Mouse (Mus musculus): ENCODE results near the gene Grm1. TPM values are rescaled to one million over a fixed set of nuclear protein-coding genes. Genes with fewer than 3 reads are reported as not detected.

The Grm1 gene
- polyA plus RNA-seq, 1 experiment from 2014 or later = not detected

- H3K27me3 ChIP-seq (ENCODE audit: control insufficient read depth, insufficient read depth, low read length) = no peaks in the 10 kb centered on the region
- H3K9ac ChIP-seq (ENCODE audit: low read length) = no peak overlapping the region
- no peaks in the 10 kb centered on the region for H3K4me1 ChIP-seq (ENCODE audit: control insufficient read depth, insufficient read depth, low read length)
- no peak overlapping the region for H3K4me2 ChIP-seq (ENCODE audit: low read depth)
- H3K27ac ChIP-seq (ENCODE audit: low read depth, low read length) = no peak overlapping the region
- no peak overlapping the region for H3K4me3 ChIP-seq (ENCODE audit: low read depth, low read length)
- DNase-seq (ENCODE audit: low spot score) = no peak
- H3K9me3 ChIP-seq (ENCODE audit: control insufficient read depth, low read length) = no peaks in the 10 kb centered on the region
- ATAC-seq (ENCODE audit: insufficient read depth, low FRiP score, low TSS enrichment) = no peak
- WGBS = 86% methylated on average over 5 of the region's 6 CpGs
- H3K36me3 ChIP-seq (ENCODE audit: control insufficient read depth, insufficient read depth, low read length) = no peaks in the 10 kb centered on the region
These were observed 294.2 kb downstream of the Grm1 start for GRCm38 (mm10) chr10:10787906-10788416.

GRCm38 (mm10) chr10:10785122-10785521, 297.0 kb downstream of the Grm1 start:
- no peaks in the 10 kb centered on the region for H3K36me3 ChIP-seq (ENCODE audit: control insufficient read depth, insufficient read depth, low read length)
- no peaks in the 10 kb centered on the region for H3K4me1 ChIP-seq (ENCODE audit: control insufficient read depth, insufficient read depth, low read length)
- no peaks in the 10 kb centered on the region for H3K27me3 ChIP-seq (ENCODE audit: control insufficient read depth, insufficient read depth, low read length)
- H3K4me2 ChIP-seq (ENCODE audit: low read depth) = no peak overlapping the region
- no peak overlapping the region for H3K27ac ChIP-seq (ENCODE audit: low read depth, low read length)
- WGBS = 90% methylated on average over 3 of the region's 3 CpGs
- H3K4me3 ChIP-seq (ENCODE audit: low read depth, low read length) = no peak overlapping the region
- ATAC-seq (ENCODE audit: insufficient read depth, low FRiP score, low TSS enrichment) = no peak
- no peak overlapping the region for H3K9ac ChIP-seq (ENCODE audit: low read length)
- no peak for DNase-seq (ENCODE audit: low spot score)
- H3K9me3 ChIP-seq (ENCODE audit: control insufficient read depth, low read length) = no peaks in the 10 kb centered on the region

- no peaks in the 10 kb centered on the region for H3K36me3 ChIP-seq (ENCODE audit: control insufficient read depth, insufficient read depth, low read length)
- no peak overlapping the region for H3K9ac ChIP-seq (ENCODE audit: low read length)
- H3K4me1 ChIP-seq (ENCODE audit: control insufficient read depth, insufficient read depth, low read length) = no peaks in the 10 kb centered on the region
- H3K4me2 ChIP-seq (ENCODE audit: low read depth) = no peak overlapping the region
- WGBS = 98% methylated on average over 1 of the region's 1 CpGs
- H3K27ac ChIP-seq (ENCODE audit: low read depth, low read length) = no peak overlapping the region
- ATAC-seq (ENCODE audit: insufficient read depth, low FRiP score, low TSS enrichment) (no peak), DNase-seq (ENCODE audit: low spot score) (no peak)
- no peaks in the 10 kb centered on the region for H3K9me3 ChIP-seq (ENCODE audit: control insufficient read depth, low read length)
- no peak overlapping the region for H3K4me3 ChIP-seq (ENCODE audit: low read depth, low read length)
- no peaks in the 10 kb centered on the region for H3K27me3 ChIP-seq (ENCODE audit: control insufficient read depth, insufficient read depth, low read length)
These were observed 307.3 kb downstream of the Grm1 start for GRCm38 (mm10) chr10:10774827-10775226.

- Histone ChIP-seq H3K4me1 (ENCODE audit: control insufficient read depth, insufficient read depth, low read length) (no peaks in the 10 kb centered on the region), H3K9ac (ENCODE audit: low read length) (no peak overlapping the region), H3K27ac (ENCODE audit: low read depth, low read length) (no peak overlapping the region), H3K4me2 (ENCODE audit: low read depth) (no peak overlapping the region), H3K9me3 (ENCODE audit: control insufficient read depth, low read length) (no peaks in the 10 kb centered on the region), H3K27me3 (ENCODE audit: control insufficient read depth, insufficient read depth, low read length) (no peaks in the 10 kb centered on the region), H3K36me3 (ENCODE audit: control insufficient read depth, insufficient read depth, low read length) (no peaks in the 10 kb centered on the region), H3K4me3 (ENCODE audit: low read depth, low read length) (no peak overlapping the region)
- ATAC-seq (ENCODE audit: insufficient read depth, low FRiP score, low TSS enrichment) (no peak), DNase-seq (ENCODE audit: low spot score) (no peak)
- 89% methylated on average over 4 of the region's 4 CpGs for WGBS
These were observed 319.1 kb downstream of the Grm1 start for GRCm38 (mm10) chr10:10763015-10763414.

- H3K9me3 ChIP-seq (ENCODE audit: control insufficient read depth, low read length) = no peaks in the 10 kb centered on the region
- WGBS = 74% methylated on average over 1 of the region's 1 CpGs
- no peak overlapping the region for H3K4me2 ChIP-seq (ENCODE audit: low read depth)
- no peaks in the 10 kb centered on the region for H3K36me3 ChIP-seq (ENCODE audit: control insufficient read depth, insufficient read depth, low read length)
- no peak overlapping the region for H3K27ac ChIP-seq (ENCODE audit: low read depth, low read length)
- DNase-seq (ENCODE audit: low spot score) (no peak), ATAC-seq (ENCODE audit: insufficient read depth, low FRiP score, low TSS enrichment) (no peak)
- H3K4me1 ChIP-seq (ENCODE audit: control insufficient read depth, insufficient read depth, low read length) = no peaks in the 10 kb centered on the region
- H3K9ac ChIP-seq (ENCODE audit: low read length) = no peak overlapping the region
- no peaks in the 10 kb centered on the region for H3K27me3 ChIP-seq (ENCODE audit: control insufficient read depth, insufficient read depth, low read length)
- no peak overlapping the region for H3K4me3 ChIP-seq (ENCODE audit: low read depth, low read length)
These were observed 320.9 kb downstream of the Grm1 start for GRCm38 (mm10) chr10:10761274-10761673.

GRCm38 (mm10) chr10:10760801-10761200, 321.4 kb downstream of the Grm1 start:
- ATAC-seq (ENCODE audit: insufficient read depth, low FRiP score, low TSS enrichment) = no peak
- Histone ChIP-seq H3K27me3 (ENCODE audit: control insufficient read depth, insufficient read depth, low read length) (no peaks in the 10 kb centered on the region), H3K4me1 (ENCODE audit: control insufficient read depth, insufficient read depth, low read length) (no peaks in the 10 kb centered on the region), H3K27ac (ENCODE audit: low read depth, low read length) (no peak overlapping the region), H3K4me3 (ENCODE audit: low read depth, low read length) (no peak overlapping the region), H3K9me3 (ENCODE audit: control insufficient read depth, low read length) (no peaks in the 10 kb centered on the region), H3K36me3 (ENCODE audit: control insufficient read depth, insufficient read depth, low read length) (no peaks in the 10 kb centered on the region), H3K9ac (ENCODE audit: low read length) (no peak overlapping the region), H3K4me2 (ENCODE audit: low read depth) (no peak overlapping the region)
- WGBS = 83% methylated on average over 2 of the region's 2 CpGs
- DNase-seq (ENCODE audit: low spot score) = no peak

GRCm38 (mm10) chr10:10751033-10751432, 331.1 kb downstream of the Grm1 start:
- Histone ChIP-seq H3K36me3 (ENCODE audit: control insufficient read depth, insufficient read depth, low read length) (no peaks in the 10 kb centered on the region), H3K27me3 (ENCODE audit: control insufficient read depth, insufficient read depth, low read length) (no peaks in the 10 kb centered on the region), H3K4me3 (ENCODE audit: low read depth, low read length) (no peak overlapping the region), H3K27ac (ENCODE audit: low read depth, low read length) (no peak overlapping the region), H3K9me3 (ENCODE audit: control insufficient read depth, low read length) (no peaks in the 10 kb centered on the region), H3K4me1 (ENCODE audit: control insufficient read depth, insufficient read depth, low read length) (no peaks in the 10 kb centered on the region), H3K9ac (ENCODE audit: low read length) (no peak overlapping the region), H3K4me2 (ENCODE audit: low read depth) (no peak overlapping the region)
- ATAC-seq (ENCODE audit: insufficient read depth, low FRiP score, low TSS enrichment) = no peak
- WGBS = 83% methylated on average over 1 of the region's 1 CpGs
- DNase-seq (ENCODE audit: low spot score) = no peak

- Histone ChIP-seq H3K27ac (ENCODE audit: low read depth, low read length) (no peak overlapping the region), H3K9ac (ENCODE audit: low read length) (no peak overlapping the region), H3K4me1 (ENCODE audit: control insufficient read depth, insufficient read depth, low read length) (no peaks in the 10 kb centered on the region), H3K4me2 (ENCODE audit: low read depth) (no peak overlapping the region), H3K36me3 (ENCODE audit: control insufficient read depth, insufficient read depth, low read length) (no peaks in the 10 kb centered on the region), H3K27me3 (ENCODE audit: control insufficient read depth, insufficient read depth, low read length) (no peaks in the 10 kb centered on the region), H3K4me3 (ENCODE audit: low read depth, low read length) (no peak overlapping the region), H3K9me3 (ENCODE audit: control insufficient read depth, low read length) (no peaks in the 10 kb centered on the region)
- WGBS = 60% methylated on average over 1 of the region's 1 CpGs
- no peak for DNase-seq (ENCODE audit: low spot score)
- no peak for ATAC-seq (ENCODE audit: insufficient read depth, low FRiP score, low TSS enrichment)
These were observed 338.1 kb downstream of the Grm1 start for GRCm38 (mm10) chr10:10744097-10744496.

GRCm38 (mm10) chr10:10742172-10742571, 340.0 kb downstream of the Grm1 start:
- Histone ChIP-seq H3K9ac (ENCODE audit: low read length) (no peak overlapping the region), H3K27ac (ENCODE audit: low read depth, low read length) (no peak overlapping the region), H3K4me1 (ENCODE audit: control insufficient read depth, insufficient read depth, low read length) (no peaks in the 10 kb centered on the region), H3K4me3 (ENCODE audit: low read depth, low read length) (no peak overlapping the region), H3K36me3 (ENCODE audit: control insufficient read depth, insufficient read depth, low read length) (no peaks in the 10 kb centered on the region), H3K9me3 (ENCODE audit: control insufficient read depth, low read length) (no peaks in the 10 kb centered on the region), H3K27me3 (ENCODE audit: control insufficient read depth, insufficient read depth, low read length) (no peaks in the 10 kb centered on the region), H3K4me2 (ENCODE audit: low read depth) (no peak overlapping the region)
- DNase-seq (ENCODE audit: low spot score) = no peak
- WGBS = 99% methylated on average over 2 of the region's 2 CpGs
- ATAC-seq (ENCODE audit: insufficient read depth, low FRiP score, low TSS enrichment) = no peak

Measured in neural tube, embryonic 11.5 days (tissue).